Mouse (Mus musculus): ENCODE measurements around the gene Zfp740. TPM values are rescaled to one million over a fixed set of nuclear protein-coding genes. Genes with fewer than 3 reads are reported as not detected.

The Zfp740 gene
- total and polyA plus RNA-seq, 2 experiments from 2014 or later, result 18.8 to 38.4 TPM

DNA sequence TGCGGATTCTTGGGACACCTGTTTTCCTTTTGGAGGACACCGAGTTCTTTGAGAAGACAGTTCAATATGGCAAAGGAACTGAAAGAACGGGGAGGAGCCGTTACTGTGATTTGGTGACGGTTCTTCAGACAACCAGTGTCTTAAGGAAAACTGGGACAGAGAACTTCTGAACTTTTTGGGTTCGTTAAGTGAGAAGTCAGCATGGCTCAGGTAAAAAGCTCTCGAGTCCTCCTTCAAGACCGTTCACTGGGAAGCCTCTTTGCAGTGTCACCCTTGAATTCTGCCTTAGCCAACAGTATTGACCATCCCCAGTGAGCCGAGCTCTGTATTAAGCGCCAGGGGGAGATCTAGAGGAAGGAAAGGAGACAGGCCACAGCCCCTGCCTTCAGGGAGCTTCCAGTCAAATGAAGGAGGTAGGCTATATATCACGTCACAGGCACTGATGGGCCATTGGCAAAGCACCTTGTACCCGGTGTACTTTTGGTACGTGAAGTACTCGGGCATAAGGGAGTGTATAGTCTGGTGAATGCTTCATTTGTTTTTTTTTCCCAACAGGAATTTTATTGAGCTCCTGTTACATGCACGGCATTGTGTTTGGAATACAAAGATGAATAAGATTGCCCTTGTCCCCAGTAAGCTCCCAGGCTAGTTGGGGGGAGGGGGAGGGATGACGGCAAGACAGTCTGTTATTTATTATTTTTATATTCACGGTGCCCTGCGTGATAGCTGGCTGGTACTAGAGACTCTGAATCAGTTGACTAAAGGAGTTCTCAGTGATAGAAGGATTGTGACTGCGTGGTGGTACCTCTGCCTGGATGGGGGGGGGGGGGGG is 1.8 kb downstream of the Zfp740 start, which contains the start of gene Csad:
TSS of gene Csad (minus strand) at position 51 of the 832 bp plus-strand sequence.
- WGBS, result 59% methylated on average over 19 of the region's 19 CpGs
- peak within 1 kb of the TSS; percentile 95 for H3K4me3 ChIP-seq (ENCODE audit: low read depth, low read length)
- peak within 1 kb of the TSS; percentile 99 for H3K27ac ChIP-seq (ENCODE audit: low read depth)
- peak within 1 kb of the TSS; percentile 93 for H3K9ac ChIP-seq (replicated peaks; ENCODE audit: low read depth, low read length)
- H3K4me2 ChIP-seq (ENCODE audit: low read depth, low read length), result peak within 1 kb of the TSS; percentile 89
- ATAC-seq (ENCODE audit: insufficient read depth, low read depth), result no peak
- H3K9me3 ChIP-seq (replicated peaks; ENCODE audit: control insufficient read depth, low read length), result no peaks in the 10 kb centered on the region
- H3K36me3 ChIP-seq (replicated peaks; ENCODE audit: control insufficient read depth, insufficient read depth, low read length), result peaks cover 37% of the 10 kb centered on the region
- TF ChIP-seq EP300 (IDR thresholded peaks at IDR 0.05; ENCODE audit: low read depth) (no peak), CTCF (IDR thresholded peaks at IDR 0.05; ENCODE audit: low read depth) (no peak)
- peaks cover 22% of the 10 kb centered on the region for H3K4me1 ChIP-seq (ENCODE audit: control insufficient read depth, insufficient read depth)
- no peaks in the 10 kb centered on the region for H3K27me3 ChIP-seq (ENCODE audit: control insufficient read depth, insufficient read depth, low read length)
- no peak for DNase-seq (ENCODE audit: low spot score)

DNA sequence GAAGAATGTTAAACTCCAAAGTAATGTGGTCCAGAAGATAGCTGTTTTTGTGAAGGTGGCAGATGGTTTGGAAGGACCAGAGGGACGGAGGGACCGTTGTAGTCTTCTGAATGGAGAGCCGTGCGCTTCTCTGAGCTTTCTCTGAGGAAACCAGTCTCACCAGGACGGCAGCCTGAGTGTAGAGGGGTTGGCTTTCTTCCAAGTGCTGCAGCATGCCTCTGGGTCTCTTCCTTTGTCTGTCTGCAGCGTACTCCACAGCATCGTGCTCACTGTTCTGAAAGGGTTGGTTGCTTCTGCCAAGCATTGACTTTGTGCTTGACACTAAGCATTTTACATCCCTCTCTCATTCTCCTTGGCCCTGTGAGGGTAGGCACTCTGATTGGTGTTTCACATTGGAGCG is 2.7 kb downstream of the Zfp740 start:
- Histone ChIP-seq H3K4me2 (ENCODE audit: low read depth, low read length) (peak overlapping the region; percentile 89), H3K27me3 (ENCODE audit: control insufficient read depth, insufficient read depth, low read length) (no peaks in the 10 kb centered on the region), H3K4me3 (ENCODE audit: low read depth, low read length) (no peak overlapping the region), H3K27ac (ENCODE audit: low read depth) (no peak overlapping the region), H3K9me3 (replicated peaks; ENCODE audit: control insufficient read depth, low read length) (no peaks in the 10 kb centered on the region), H3K9ac (replicated peaks; ENCODE audit: low read depth, low read length) (no peak overlapping the region), H3K4me1 (ENCODE audit: control insufficient read depth, insufficient read depth) (peaks cover 22% of the 10 kb centered on the region), H3K36me3 (replicated peaks; ENCODE audit: control insufficient read depth, insufficient read depth, low read length) (peaks cover 46% of the 10 kb centered on the region)
- DNase-seq (ENCODE audit: low spot score) (no peak), ATAC-seq (ENCODE audit: insufficient read depth, low read depth) (no peak)
- TF ChIP-seq EP300 (IDR thresholded peaks at IDR 0.05; ENCODE audit: low read depth) (no peak), CTCF (IDR thresholded peaks at IDR 0.05; ENCODE audit: low read depth) (no peak)
- WGBS, result 26% methylated on average over 8 of the region's 8 CpGs

DNA sequence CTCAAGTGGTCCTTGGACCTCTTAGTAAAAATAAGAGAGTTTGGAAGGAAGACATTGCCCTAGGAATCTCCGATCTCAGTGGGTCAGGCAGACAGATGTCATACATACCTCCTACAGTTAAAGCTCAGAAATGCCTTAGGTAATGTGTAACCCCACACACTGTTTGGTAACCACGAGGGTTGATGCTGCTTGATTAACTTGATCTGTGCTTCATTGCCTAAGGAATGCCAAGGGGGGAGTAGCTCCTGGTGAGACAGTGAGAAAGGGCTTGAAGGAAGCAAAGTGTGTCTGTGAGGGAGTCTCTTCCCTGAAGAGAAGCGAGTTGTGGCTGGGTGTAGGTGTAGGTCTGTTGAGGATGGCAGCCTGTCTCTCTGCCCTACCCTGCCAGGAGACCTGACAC is 4.3 kb downstream of the Zfp740 start:
- Histone ChIP-seq H3K9me3 (replicated peaks; ENCODE audit: control insufficient read depth, low read length) (no peaks in the 10 kb centered on the region), H3K4me2 (ENCODE audit: low read depth, low read length) (no peak overlapping the region), H3K4me3 (ENCODE audit: low read depth, low read length) (no peak overlapping the region), H3K4me1 (ENCODE audit: control insufficient read depth, insufficient read depth) (peaks cover 21% of the 10 kb centered on the region), H3K9ac (replicated peaks; ENCODE audit: low read depth, low read length) (no peak overlapping the region), H3K36me3 (replicated peaks; ENCODE audit: control insufficient read depth, insufficient read depth, low read length) (peaks cover 56% of the 10 kb centered on the region), H3K27me3 (ENCODE audit: control insufficient read depth, insufficient read depth, low read length) (no peaks in the 10 kb centered on the region), H3K27ac (ENCODE audit: low read depth) (no peak overlapping the region)
- ATAC-seq (ENCODE audit: insufficient read depth, low read depth) (no peak), DNase-seq (ENCODE audit: low spot score) (no peak)
- TF ChIP-seq CTCF (IDR thresholded peaks at IDR 0.05; ENCODE audit: low read depth) (no peak), EP300 (IDR thresholded peaks at IDR 0.05; ENCODE audit: low read depth) (no peak)
- WGBS, result 82% methylated on average over 3 of the region's 3 CpGs

DNA sequence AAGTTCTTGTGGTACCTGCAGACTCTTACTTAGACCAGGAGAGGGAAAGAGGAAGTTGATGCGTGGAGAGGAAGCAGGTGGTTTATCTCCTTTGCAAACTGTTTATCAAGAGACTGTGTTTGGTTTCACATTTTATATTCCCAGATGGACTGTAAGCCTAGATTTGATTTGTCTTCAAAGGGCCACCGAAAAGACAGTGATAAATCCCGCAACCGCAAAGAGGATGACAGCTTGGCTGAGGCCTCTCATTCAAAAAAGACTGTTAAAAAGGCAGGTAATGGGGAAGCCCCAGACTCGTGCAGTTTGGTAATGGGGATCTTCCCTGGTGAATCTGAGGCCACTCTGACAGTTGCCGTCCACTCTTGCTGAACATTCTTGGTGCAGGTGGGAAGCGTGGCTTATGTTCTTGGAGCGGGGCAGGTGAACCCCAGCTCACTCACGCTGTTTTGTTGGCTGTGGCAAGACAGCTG is 5.1 kb downstream of the Zfp740 start:
- no peak for TF ChIP-seq CTCF (IDR thresholded peaks at IDR 0.05; ENCODE audit: low read depth)
- TF ChIP-seq EP300 (IDR thresholded peaks at IDR 0.05; ENCODE audit: low read depth), result no peak
- H3K36me3 ChIP-seq (replicated peaks; ENCODE audit: control insufficient read depth, insufficient read depth, low read length), result peaks cover 64% of the 10 kb centered on the region

DNA sequence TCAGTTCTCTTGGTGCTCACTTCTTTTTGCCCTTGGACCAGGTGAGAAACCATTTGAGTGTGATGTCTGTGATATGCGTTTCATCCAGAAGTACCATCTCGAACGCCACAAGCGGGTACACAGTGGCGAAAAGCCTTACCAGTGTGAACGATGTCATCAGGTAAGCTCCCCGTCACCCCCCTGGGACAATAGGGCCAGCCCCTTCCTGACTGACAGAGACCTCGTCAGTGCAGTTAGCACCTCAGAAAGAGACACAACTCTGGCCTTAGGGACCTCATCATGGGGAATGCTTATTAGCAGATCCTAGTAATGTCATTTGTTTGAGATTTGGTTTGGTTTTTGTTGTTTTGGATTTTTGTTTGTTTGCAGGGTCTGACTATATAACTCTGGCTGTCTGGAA is 6.1 kb downstream of the Zfp740 start:
- Histone ChIP-seq H3K27me3 (ENCODE audit: control insufficient read depth, insufficient read depth, low read length) (no peaks in the 10 kb centered on the region), H3K4me1 (ENCODE audit: control insufficient read depth, insufficient read depth) (peaks cover 17% of the 10 kb centered on the region), H3K4me3 (ENCODE audit: low read depth, low read length) (no peak overlapping the region), H3K4me2 (ENCODE audit: low read depth, low read length) (no peak overlapping the region), H3K9ac (replicated peaks; ENCODE audit: low read depth, low read length) (no peak overlapping the region), H3K9me3 (replicated peaks; ENCODE audit: control insufficient read depth, low read length) (no peaks in the 10 kb centered on the region), H3K36me3 (replicated peaks; ENCODE audit: control insufficient read depth, insufficient read depth, low read length) (peaks cover 73% of the 10 kb centered on the region), H3K27ac (ENCODE audit: low read depth) (no peak overlapping the region)
- 91% methylated on average over 8 of the region's 8 CpGs for WGBS
- TF ChIP-seq CTCF (IDR thresholded peaks at IDR 0.05; ENCODE audit: low read depth) (no peak), EP300 (IDR thresholded peaks at IDR 0.05; ENCODE audit: low read depth) (no peak)
- ATAC-seq (ENCODE audit: insufficient read depth, low read depth) (no peak), DNase-seq (ENCODE audit: low spot score) (no peak)

More for the DNA sequence above, 5.1 kb downstream of the Zfp740 start:
- Histone ChIP-seq H3K9me3 (replicated peaks; ENCODE audit: control insufficient read depth, low read length) (no peaks in the 10 kb centered on the region), H3K27ac (ENCODE audit: low read depth) (no peak overlapping the region), H3K4me2 (ENCODE audit: low read depth, low read length) (no peak overlapping the region), H3K27me3 (ENCODE audit: control insufficient read depth, insufficient read depth, low read length) (no peaks in the 10 kb centered on the region), H3K4me1 (ENCODE audit: control insufficient read depth, insufficient read depth) (peaks cover 17% of the 10 kb centered on the region), H3K4me3 (ENCODE audit: low read depth, low read length) (no peak overlapping the region), H3K9ac (replicated peaks; ENCODE audit: low read depth, low read length) (no peak overlapping the region)
- DNase-seq (ENCODE audit: low spot score) (no peak), ATAC-seq (ENCODE audit: insufficient read depth, low read depth) (no peak)
- WGBS, result 82% methylated on average over 9 of the region's 9 CpGs
